Mouse (Mus musculus) liver, embryonic 14.5 days (tissue): ENCODE results near the gene Ddo. TPM values are rescaled to one million over a fixed set of nuclear protein-coding genes. Genes with fewer than 3 reads are reported as not detected.

Experiments used
- ATAC-seq: fragments of 200-750 bp; cut with Nextera tagmentation; 2 replicates; pipeline ENCODE4 v1.8.0; 2017; ENCODE audit warnings: moderate number of reproducible peaks, mild to moderate bottlenecking, moderate library complexity; ENCODE audit not compliant: insufficient read depth
- DNase-seq, 3 experiments: peaks; one replicate each; pipeline ENCODE4 v3.0.0-alpha.2; 2012 to 2013; ENCODE audit warnings: low read depth in 3 of 3, low spot score in 3 of 3
- H3K27ac ChIP-seq: fragments of 300-500 bp; sonication (generic); 2 replicates; pipeline ENCODE4 v1.5.1; 2014; ENCODE audit warnings: moderate library complexity, mild to moderate bottlenecking, control low read depth, inconsistent platforms
- H3K27me3 ChIP-seq: fragments of 300-500 bp; sonication (generic); 2 replicates; pipeline ENCODE4 v1.6.1; 2014; ENCODE audit warnings: mild to moderate bottlenecking, low read length, moderate library complexity; ENCODE audit not compliant: control insufficient read depth, insufficient read depth
- H3K36me3 ChIP-seq: fragments of 300-500 bp; sonication (generic); replicated peaks from 2 replicates; pipeline ENCODE4 v1.6.1; 2014; ENCODE audit warnings: low read depth; ENCODE audit not compliant: control insufficient read depth, insufficient read depth
- H3K4me1 ChIP-seq, 2 experiments: fragments of 200-500 bp in 1 of 2; fragments of 300-500 bp in 1 of 2; sonication (generic) in 1 of 2; replicated peaks; 2 replicates each; pipeline ENCODE4 v1.6.1; 2012 to 2014; ENCODE audit warnings: antibody characterized with exemption in 1 of 2, inconsistent platforms in 1 of 2, low read length in 1 of 2; ENCODE audit not compliant: control insufficient read depth in 2 of 2, insufficient read depth in 2 of 2
- H3K4me2 ChIP-seq: fragments of 300-500 bp; sonication (generic); 2 replicates; pipeline ENCODE4 v1.6.1; 2014; ENCODE audit warnings: low read depth, mild to moderate bottlenecking, control low read depth, moderate library complexity
- H3K4me3 ChIP-seq, 2 experiments: fragments of 200-500 bp in 1 of 2; fragments of 300-500 bp in 1 of 2; sonication (generic) in 1 of 2; 2 replicates each; pipeline ENCODE4 v1.5.1; 2012 to 2014; ENCODE audit warnings: low read depth in 2 of 2, low read length in 2 of 2, mild to moderate bottlenecking in 2 of 2, control low read depth in 1 of 2, inconsistent platforms in 1 of 2, moderate library complexity in 1 of 2; ENCODE audit not compliant: insufficient read depth in 1 of 2
- H3K9ac ChIP-seq: fragments of 300-500 bp; sonication (generic); replicated peaks from 2 replicates; pipeline ENCODE4 v1.6.1; 2014; ENCODE audit warnings: mild to moderate bottlenecking, control low read depth, moderate library complexity
- H3K9me3 ChIP-seq: fragments of 300-500 bp; sonication (generic); 2 replicates; pipeline ENCODE4 v1.6.1; 2016; ENCODE audit warnings: low read length, mixed read lengths; ENCODE audit not compliant: control insufficient read depth
- CTCF ChIP-seq: IDR thresholded peaks from 2 replicates; pipeline ENCODE4 v1.5.1; 2016; ENCODE audit warnings: antibody characterized with exemption, low read depth, control low read depth
- EP300 ChIP-seq: IDR thresholded peaks from 2 replicates; pipeline ENCODE4 v1.6.1; 2016; ENCODE audit warnings: antibody characterized with exemption, low read depth
- WGBS: fragments of 180-500 bp; shearing (Covaris S2); extraction: QIAGEN DNeasy Blood & Tissue Kit; methylation state at CpG from one replicate; pipeline ENCODE4 v1.1.7; 2014; ENCODE audit not compliant: insufficient replicate concordance; 5-methylcytosine and 5-hydroxymethylcytosine counted together
- polyA plus RNA-seq, 2 experiments: library from polyadenylated mRNA; depleted of rRNA in 1 of 2; stranded (reverse) in 1 of 2; unstranded in 1 of 2; fragments of >200 nt; fragmentation: Nextera tagmentation in 1 of 2; extraction: Ambion mirVana in 1 of 2; gene quantifications; 2 replicates each; pipeline versions ENCODE4 v1.2.1 to v1.2.3; 2012 to 2014

Gene Ddo
- polyA plus RNA-seq, 2 experiments = 0.02 TPM; not detected in 1

GRCm38 (mm10) chr10:40725471-40725870 lies 95.7 kb downstream of the Ddo start:
- no peak overlapping the region for H3K4me2 ChIP-seq
- H3K4me3 ChIP-seq = no peak overlapping the region
- no peaks in the 10 kb centered on the region for H3K9me3 ChIP-seq
- no peaks in the 10 kb centered on the region for H3K27me3 ChIP-seq
- no peak overlapping the region for H3K9ac ChIP-seq
- no peaks in the 10 kb centered on the region for H3K36me3 ChIP-seq
- TF ChIP-seq CTCF (no peak), EP300 (no peak)
- 36% methylated on average over 4 of the region's 4 CpGs for WGBS
- no peak overlapping the region for H3K27ac ChIP-seq
- ATAC-seq (no peak), DNase-seq (no peak)
- H3K4me1 ChIP-seq = no peaks in the 10 kb centered on the region

- H3K27ac ChIP-seq = no peak overlapping the region
- no peak overlapping the region for H3K4me2 ChIP-seq
- H3K4me3 ChIP-seq = no peak overlapping the region
- H3K36me3 ChIP-seq = no peaks in the 10 kb centered on the region
- no peaks in the 10 kb centered on the region for H3K4me1 ChIP-seq
- H3K9me3 ChIP-seq = no peaks in the 10 kb centered on the region
- DNase-seq (no peak), ATAC-seq (no peak)
- no peak overlapping the region for H3K9ac ChIP-seq
- no peaks in the 10 kb centered on the region for H3K27me3 ChIP-seq
- 39% methylated on average over 11 of the region's 11 CpGs for WGBS
- no peak for TF ChIP-seq EP300
- TF ChIP-seq CTCF = no peak
These were observed 96.6 kb downstream of the Ddo start for GRCm38 (mm10) chr10:40726288-40726902.

GRCm38 (mm10) chr10:40726989-40727388 lies 97.2 kb downstream of the Ddo start:
- ATAC-seq = no peak

GRCm38 (mm10) chr10:40730200-40730599 lies 100.4 kb downstream of the Ddo start:
- no peak overlapping the region for H3K4me3 ChIP-seq
- TF ChIP-seq EP300 (no peak), CTCF (no peak)
- DNase-seq (no peak), ATAC-seq (no peak)
- no peaks in the 10 kb centered on the region for H3K4me1 ChIP-seq
- no peaks in the 10 kb centered on the region for H3K27me3 ChIP-seq
- H3K36me3 ChIP-seq = no peaks in the 10 kb centered on the region
- H3K4me2 ChIP-seq = no peak overlapping the region
- 52% methylated on average over 5 of the region's 5 CpGs for WGBS
- H3K27ac ChIP-seq = no peak overlapping the region
- H3K9me3 ChIP-seq = no peaks in the 10 kb centered on the region
- H3K9ac ChIP-seq = no peak overlapping the region

More at GRCm38 (mm10) chr10:40726989-40727388, 97.2 kb downstream of the Ddo start:
- Histone ChIP-seq H3K9me3 (no peaks in the 10 kb centered on the region), H3K4me3 (no peak overlapping the region), H3K27me3 (no peaks in the 10 kb centered on the region), H3K4me1 (no peaks in the 10 kb centered on the region), H3K27ac (no peak overlapping the region), H3K4me2 (no peak overlapping the region), H3K36me3 (no peaks in the 10 kb centered on the region), H3K9ac (no peak overlapping the region)
- WGBS = 49% methylated on average over 5 of the region's 5 CpGs
- no peak for DNase-seq
- TF ChIP-seq CTCF = no peak
- TF ChIP-seq EP300 = no peak

Other genes starting within 250 kb of the Ddo start
- gene Slc22a16, start 59.7 kb upstream of the Ddo start, polyA plus RNA-seq (2012; rRNA removed) = not detected in 2 replicates
- not detected in 2 replicates for gene Slc22a16, start 59.7 kb upstream of the Ddo start, polyA plus RNA-seq (2014; fragmentation: Nextera tagmentation; extraction: Ambion mirVana)
- 0.11 and 0.18 TPM in 2 replicates for gene Mettl24, start 53.3 kb downstream of the Ddo start, polyA plus RNA-seq (2012; rRNA removed)
- 0.33 and 0.71 TPM in 2 replicates for gene Mettl24, start 53.3 kb downstream of the Ddo start, polyA plus RNA-seq (2014; fragmentation: Nextera tagmentation; extraction: Ambion mirVana)